Mouse (Mus musculus) spleen, postnatal 10 days (tissue): Measurements from ENCODE around the gene Maats1.
A peak's percentile ranks its signal among the peaks of the same experiment; 100 is the strongest.

Source experiments
- DNase-seq, 2 experiments: peaks; one replicate each; pipeline ENCODE4 v3.0.0; 2021 to 2022; ENCODE audit warnings: low spot score in 2 of 2

Gene Maats1

DNA sequence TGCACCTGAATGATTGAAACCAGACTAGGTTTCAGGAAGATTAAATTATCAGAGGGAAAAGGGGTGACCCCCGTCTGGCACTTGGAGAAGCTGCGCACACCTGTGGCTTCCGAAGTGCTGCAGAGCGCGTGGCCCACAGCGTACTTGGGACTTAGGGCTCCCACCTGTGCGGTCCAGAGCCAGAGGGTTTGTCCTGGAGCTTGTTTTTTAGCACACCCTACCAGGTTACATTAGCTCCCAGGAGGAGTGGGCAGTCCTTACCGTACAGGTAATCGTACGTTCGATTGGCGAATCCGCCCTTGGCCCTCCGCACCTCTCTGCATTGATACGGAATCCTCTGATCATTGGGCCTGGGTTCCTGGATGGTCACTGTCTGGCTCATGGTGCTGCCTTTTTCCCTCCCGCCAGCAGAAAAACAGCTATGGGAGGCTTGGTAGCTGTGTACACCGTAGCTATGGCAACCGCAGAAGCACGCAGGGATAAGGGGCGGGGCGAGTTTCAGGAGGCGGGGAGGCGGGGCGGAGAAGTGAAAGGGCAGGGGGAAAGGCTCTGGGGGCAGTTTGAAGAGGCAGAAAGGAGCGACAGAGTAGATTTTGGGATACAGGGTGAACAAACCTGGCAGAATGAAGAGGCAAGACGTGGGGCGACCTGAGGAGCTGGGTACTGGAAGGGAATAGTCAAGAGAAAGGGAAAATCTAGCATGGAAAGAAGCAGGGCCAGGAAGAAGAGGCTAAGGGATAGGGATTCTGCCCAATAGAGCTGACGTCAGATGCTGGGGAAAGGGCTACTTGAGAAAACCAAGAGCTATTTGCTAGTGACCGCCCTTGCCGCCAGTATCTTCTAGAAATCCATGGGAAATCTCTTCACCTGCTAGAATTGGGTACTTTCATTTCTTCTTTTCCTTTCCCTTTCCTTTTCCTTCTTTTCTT lies at the start of gene Maats1:
Maats1 (minus strand) TSS at position 748 of the 929 bp plus-strand sequence.
- DNase-seq, result peak in 1 of 2 experiments; percentile 69

DNA sequence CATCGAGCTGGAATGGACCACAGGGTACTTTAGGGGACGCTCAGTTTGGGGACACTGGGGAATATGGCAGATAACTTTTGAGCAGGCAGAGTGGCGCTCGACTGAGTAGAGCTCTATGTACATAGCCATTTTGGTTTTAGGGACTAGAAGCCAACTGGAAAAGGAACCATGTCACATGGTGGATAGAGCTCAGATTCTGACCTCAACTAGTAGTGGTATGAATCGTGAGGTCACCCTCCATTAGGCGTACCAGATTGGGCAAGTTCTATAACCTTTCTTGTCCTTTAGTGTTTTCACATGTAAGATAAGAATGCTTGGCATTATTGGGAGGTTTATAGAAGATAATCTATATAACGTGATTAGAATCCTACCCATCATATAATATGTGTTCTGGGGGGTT lies 48.4 kb upstream of the Maats1 start:
- no peak for DNase-seq

DNA sequence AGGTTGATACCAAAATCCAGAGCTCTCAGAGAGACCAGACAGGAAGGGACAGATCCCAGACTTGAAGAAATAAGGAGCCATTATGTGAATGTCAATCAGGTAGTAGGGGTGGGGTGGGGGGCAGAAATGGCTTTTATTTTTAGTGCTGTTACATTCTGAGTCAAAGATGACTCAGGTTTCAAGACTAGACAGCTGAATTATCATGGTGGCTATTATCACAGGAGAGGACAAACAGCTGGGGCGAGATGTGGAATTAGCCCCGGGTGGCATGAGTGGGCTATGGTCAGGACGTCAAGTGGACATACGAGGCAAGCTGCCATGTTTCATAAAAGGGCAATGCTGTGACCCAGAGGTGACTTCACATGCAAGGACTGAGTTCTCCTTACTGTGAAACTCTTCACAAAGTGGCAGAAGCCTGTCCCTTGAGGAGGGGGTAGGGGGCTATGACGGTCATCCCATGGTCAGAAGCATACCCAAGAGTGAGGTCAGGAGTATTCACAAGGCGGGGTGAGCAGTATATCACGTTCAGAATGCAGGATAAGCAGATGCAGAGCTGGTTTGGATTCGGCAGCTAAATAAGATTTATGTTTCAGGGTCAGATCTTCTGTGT lies 47.4 kb upstream of the Maats1 start:
- no peak for DNase-seq

DNA sequence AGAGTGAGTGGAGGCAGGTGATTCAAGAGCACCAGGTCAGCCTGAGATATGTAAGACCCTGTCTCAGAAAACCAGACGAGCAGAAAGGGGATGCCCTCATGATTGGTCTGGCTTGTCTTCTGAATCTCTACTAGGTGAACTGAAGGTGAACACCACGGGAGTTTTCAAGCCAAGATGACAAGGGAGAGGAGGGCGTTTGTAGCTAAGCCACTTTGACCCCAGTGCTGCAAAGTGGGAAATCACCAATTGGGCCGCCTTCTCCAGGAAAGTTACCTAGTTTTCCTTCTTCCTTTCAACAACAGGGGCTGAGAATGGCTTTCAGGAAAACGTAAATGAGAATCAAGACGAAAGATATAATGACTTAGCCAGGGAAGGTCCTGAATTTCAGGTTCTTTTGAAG lies 46.8 kb upstream of the Maats1 start:
- DNase-seq, result no peak

DNA sequence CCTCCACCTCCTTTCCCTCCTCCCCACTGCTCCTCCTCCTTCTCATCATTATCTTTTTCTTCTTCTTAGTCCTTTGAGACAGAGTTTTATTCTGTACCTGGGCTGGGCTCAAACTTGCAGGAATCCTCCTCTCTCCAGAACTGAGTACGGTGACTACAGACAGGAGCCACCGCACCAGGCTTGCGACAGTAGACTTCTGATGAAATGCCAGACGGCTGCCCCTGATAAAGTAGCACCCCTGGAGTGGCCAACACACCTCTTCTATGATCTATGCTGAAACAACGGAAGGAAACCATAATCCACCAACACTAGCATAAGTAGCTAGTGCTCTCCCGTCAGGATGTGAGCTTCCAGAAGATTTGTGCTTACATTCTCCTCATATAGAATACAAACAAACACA lies 45.4 kb upstream of the Maats1 start:
- DNase-seq, result no peak

DNA sequence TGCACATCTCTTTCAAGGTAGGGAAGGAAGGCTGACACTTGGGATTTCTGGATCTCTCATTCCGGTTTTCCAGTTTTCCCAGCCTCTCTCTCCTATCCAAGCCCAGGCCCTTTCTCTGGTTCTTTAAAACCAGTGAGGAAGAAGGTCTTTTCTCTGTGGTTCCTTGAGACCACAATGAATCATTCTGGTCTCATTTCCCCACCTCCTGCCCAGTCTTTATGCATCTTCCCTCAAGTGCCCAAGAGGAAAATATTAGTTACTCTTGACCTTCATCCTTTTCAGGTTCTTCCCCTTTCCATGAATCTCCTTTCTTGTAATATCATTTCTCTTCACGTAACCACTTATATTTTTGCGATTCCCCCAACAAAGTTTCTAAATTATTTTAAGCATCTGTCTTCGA lies 43.8 kb upstream of the Maats1 start:
- no peak for DNase-seq

DNA sequence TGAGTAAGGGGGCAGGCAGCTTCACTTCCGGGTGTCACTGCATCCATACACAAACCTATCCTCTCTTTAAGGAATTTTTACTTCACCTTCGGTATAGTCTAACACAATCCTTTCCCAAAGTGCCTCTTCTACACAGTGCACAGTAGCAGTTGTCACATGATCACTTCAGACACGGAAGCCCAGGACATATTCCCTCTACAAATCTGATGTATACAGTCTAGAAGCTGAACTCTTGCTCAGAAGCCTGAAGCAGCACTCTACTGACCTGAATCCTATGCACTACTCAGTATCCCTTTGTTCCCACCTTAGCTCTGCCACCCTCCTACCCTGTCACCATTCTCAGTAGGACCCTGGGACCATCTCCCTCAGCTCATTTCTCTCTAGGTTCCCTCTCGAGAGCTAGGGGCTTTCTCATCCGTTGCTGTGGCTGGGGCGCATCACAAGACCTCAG lies 43.3 kb upstream of the Maats1 start:
- no peak for DNase-seq

DNA sequence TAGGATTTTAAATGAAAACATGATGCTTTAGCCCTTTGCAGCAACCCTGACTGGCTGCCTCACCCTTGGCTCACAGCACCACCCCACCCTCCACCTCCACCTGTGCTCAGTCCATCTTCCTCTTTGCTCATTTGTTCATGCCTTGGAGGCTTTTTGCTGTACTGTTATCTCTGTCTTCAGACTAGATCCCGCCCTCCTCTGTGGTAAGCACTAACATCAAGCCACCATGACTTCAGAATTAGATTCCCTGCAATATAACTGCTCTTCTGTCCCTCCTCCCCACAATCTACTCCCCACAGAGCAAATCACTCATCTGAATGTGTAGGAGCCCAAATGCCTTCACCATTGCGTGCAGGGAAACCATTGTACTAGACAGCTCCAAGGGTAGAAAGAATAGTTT lies 41.7 kb upstream of the Maats1 start:
- DNase-seq, result no peak

DNA sequence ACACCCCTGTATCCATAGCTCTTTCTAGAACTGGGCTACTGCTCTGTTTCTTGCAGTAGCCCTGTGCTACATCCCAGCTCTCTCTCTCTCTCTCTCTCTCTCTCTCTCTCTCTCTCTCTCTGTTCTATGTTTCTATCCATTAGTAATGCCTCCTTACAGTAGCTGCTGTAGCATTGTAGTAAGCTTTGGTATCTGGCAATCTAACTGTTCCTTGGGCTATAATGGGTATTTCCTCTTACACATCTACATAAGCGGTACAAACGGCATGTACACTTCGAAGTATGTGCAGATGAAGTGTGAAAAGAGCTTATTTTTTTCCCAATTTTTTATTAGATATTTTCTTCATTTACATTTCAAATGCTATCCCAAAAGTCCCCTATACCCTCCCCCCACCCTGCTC lies 38.0 kb upstream of the Maats1 start:
- DNase-seq, result no peak

DNA sequence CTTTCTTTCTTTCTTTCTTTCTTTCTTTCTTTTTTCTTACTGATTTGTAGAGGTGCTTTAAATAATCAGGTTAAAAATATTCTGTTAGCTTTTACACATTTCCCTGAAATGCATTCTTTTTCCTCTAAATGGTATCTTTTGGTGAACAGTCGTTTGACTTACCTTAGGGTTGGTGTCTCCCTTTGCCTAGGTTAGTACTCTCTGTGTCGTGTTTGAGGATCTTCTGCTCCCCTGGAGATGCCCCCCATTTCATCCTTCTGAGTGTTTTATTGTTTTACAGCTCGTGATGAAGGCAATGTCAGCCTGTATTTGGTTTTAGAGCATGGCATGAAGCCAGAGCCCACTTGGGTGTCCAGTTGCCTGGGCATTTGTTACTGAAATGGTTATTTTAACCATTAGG lies 37.5 kb upstream of the Maats1 start:
- DNase-seq, result no peak

DNA sequence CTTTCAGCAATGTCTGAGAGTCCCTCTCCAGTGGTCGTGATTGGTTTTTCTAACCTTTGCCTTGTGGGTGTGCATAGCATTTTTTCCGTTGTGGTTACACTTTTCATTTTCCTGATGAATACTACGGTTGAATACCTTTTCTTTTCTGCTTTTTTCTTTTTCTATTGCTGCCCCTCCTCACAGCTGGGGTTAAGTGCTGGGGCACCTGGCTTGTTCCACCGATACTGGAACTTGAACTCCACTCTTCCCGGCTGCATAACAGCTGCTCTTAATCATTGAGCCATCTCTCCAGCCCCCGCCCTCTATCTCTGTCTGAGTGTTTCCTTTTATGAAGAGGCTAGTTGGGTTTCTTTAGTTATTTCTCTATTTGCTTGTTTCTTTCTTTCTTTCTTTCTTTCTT lies 37.1 kb upstream of the Maats1 start:
- no peak for DNase-seq

DNA sequence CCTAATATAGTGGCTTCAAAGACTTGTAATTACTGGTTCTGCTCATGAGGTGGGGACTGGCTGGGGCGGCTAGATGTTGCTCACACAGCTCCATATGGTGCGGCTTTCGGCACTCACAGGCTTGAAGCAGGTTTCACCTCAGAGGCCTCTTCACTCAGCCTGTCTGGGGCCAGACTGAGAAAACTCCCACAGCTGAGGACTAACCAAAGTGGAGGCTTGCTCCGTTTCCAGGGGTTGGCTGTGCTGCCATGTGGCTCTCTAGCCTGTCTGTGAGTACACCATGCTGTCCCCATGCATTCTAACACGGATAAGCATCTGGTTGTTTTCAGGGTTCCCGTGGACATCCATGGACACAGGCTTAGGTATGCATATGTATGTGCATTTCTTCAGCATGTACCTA lies 36.6 kb upstream of the Maats1 start:
- no peak for DNase-seq

DNA sequence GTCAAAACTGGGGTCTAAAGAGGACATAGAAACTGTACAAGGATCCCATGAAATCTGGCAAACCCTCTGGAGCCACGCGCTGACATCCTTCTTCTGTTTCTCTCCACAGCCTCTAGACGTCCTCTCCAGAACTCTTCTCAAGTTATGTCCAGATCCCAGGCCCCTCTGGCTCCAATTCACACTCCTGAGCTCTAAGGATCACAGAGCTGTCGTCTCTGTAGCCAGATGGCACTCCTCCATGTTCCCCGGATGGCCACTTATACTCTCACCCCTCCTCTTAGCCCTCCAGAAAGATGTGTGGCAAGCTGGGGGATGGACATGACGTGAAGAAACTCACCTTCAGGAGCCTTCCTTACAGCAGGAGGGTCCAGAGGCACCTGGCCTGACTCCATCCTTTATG lies 35.6 kb upstream of the Maats1 start:
- DNase-seq, result no peak

DNA sequence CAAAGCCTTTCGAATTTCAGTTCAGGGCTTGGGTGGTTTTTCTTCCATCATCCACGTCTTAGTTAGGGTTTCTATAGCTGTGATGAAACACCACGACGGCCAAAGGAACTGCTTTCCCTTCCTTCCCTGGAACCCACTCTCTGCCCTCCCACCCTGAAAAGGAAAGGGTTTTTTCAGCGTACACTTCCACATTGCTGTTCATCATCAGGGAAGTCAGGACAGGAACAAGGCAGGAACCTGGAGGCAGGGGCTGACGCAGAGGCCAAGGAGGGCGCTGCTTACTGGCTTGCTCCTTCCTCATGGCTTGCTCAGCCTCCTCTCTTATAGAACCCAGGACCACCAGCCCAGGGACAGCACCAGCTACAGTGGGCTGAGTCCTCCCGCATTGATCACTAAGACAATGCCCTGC lies 34.9 kb upstream of the Maats1 start:
- DNase-seq, result no peak

DNA sequence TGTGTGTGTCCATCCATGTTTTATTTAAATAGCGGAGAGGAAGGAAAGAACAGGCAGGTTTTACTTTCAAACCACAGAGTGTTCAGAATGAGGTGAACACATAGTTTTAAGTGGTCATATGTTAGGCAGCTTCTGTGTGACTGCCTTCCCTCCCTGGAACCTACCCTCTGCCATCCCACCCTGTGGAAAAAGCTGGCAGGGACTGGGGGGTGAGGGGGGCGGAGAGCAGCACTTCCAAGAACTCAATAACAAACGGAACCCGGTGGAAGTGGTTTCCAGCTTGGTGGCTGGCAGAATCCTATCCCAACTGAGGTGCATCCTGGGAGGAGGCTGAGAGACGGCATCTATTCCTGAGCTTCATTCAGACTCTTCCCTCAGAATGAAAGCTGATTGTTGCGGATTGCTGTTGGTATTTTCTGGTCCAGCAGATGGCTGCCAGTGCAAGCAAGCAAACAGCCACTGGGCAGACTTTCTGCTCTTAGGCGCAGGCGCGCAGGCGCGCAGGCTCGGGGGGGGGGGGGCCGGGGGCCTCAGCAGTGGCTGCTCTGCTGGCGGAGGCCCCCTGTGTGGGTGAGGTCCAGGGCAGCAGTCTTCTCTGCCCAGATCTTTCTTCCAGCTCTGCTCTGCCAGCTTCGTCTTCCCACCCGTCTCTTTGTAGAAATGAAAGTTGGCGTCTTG lies 34.4 kb upstream of the Maats1 start:
- DNase-seq, result peak in 1 of 2 experiments; percentile 46

DNA sequence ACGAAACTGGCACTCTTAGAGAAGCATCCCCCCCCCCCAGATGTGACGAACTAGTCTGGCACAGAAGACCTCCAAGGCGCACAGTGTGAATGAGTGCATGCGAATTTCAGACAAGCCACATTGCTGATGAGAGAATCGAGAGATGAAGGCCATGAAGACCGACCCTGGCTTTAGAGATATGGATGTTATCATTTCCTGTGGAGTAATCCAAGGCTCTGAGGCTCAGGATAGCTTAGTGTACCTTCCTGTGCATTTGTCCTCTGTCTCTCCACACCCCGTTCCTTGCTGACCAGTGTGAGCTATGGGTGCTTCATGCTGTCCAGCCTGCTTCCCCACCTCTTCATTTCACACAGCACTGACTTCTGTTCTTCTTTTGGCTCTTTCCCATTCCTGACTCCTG lies 33.2 kb upstream of the Maats1 start:
- no peak for DNase-seq

DNA sequence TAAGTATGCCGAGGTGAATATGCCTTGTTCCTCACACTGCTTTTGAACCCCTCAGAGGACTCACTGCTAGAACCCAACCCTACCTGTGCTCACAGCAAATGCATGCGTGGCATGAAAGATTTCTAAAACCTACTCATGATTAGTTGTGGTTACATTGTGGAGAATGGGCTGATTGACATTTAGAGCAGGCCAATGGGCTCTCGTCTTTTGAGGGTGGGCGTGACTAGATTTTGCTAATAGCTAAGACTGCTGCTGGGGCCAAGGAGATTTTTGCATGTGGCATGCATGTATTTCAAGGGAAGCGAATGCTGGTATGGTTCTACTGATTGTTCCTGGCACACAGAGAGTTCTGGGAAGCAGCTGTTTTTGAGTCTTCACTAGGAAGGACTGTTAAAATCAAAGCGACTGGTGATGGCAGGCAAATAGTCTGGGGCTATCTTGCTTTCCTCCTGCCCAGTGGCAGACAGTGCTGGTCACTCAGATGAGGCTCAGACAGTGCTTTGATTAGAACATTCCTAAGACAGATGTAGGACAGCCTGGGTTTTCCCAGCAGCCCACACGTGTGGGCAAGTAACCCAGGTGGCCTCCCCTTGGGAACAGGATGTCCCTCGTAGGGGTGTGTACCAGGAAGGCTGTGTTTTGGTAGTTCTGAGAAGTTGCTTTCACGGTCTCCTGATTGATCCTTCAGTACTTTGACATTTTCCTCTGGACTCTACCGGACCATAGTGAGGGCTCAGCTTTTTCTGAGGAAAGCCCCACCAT lies 32.6 kb upstream of the Maats1 start:
- peak; percentile 69 to 81 for DNase-seq

DNA sequence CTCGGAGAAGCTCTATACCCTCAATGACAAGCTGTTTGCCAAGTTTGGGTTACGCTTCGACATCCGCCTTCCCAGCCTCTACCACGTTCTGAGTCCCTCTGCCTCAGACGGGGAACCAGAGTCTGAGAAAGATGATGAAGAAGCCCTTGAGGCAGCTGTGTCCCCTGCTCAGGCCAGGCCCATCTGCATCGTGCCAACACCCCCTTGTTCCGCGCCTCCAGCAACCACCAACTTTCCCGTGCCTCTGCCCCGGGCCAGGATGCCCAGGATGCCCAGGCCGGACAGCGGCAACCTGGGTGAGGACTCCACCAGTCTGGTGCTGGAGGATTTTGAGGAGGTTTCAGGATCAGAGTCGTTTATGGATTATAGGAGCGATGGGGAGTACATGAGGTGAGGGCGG lies 32.0 kb upstream of the Maats1 start:
- DNase-seq, result no peak

DNA sequence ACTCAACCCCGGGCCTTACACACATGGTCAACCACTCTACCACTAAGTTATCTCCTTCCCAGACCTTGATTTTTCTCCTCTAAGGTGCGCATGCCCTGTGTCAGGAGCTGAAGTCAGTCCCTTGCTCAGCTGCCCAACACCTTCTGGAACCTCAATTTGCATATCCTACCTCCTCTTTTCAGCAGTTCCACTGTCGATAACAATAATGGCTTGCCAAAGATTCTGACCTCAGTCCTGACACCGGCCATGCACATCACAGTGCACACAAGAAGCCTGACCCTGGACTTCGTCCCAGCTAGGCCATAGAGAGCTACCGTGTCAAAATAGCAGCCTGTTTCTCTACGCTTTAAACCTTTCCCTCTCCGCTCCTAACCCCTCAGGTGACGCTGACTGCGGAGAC lies 31.5 kb upstream of the Maats1 start:
- no peak for DNase-seq

DNA sequence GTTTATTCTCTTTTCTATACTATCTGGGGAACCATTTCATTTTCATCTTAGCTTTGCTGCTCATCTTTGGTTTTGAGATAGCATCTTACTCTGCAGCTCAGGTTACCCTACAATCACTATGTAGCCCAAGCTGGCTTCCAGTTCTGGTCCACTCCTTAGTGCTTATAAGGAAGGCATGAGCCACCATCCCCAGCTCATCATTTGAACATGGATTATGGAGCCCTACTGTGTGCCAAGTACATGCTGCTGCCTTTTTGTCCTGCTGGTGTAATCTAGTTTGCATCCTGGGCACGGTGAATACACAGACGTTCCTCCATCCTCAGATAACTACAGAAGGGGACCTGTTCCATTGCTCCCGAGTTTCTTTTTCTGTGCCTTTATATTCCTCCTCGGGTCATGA lies 30.9 kb upstream of the Maats1 start:
- no peak for DNase-seq

DNA sequence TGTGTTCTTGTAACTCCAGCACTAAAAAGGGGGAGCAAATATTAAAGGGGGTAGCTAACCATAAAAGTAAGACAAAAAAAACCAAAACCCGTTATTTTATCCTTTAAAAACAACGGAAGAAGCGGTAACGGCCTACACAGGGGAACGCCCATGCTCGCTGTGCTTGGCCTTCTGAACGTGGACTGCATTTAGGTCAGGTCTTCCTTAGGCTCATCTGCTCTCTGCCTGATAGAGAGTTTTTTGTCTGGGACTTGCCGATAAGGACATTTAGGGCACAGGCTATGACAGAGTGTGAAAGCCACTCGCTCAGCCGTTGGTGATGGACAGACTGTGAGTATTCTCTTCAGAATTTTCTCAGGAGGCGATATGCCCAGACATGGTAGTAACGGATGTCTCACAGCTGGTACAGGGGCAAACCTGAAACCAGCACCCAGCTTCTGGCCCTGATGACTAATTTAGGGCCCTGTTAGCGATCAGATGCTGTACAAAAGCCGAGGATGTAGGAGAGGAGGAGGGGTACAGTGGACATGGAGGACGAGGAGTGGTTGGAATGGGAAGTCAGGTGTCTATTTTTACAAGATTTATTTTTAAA lies 29.9 kb upstream of the Maats1 start:
- DNase-seq, result peak; percentile 67 to 76
